Mouse (Mus musculus) neural tube, embryonic 13.5 days (tissue): ENCODE results near the gene Sparcl1. TPM values are rescaled to one million over a fixed set of nuclear protein-coding genes. Genes with fewer than 3 reads are reported as not detected.

Experiments used
- ATAC-seq: fragments of 200-750 bp; cut with Nextera tagmentation; 2 replicates; pipeline ENCODE4 v1.8.0; 2017; ENCODE audit warnings: low read depth, mild to moderate bottlenecking, moderate TSS enrichment, moderate library complexity
- H3K27ac ChIP-seq: fragments of 300-500 bp; sonication (generic); replicated peaks from 2 replicates; pipeline ENCODE4 v1.5.1; 2015; ENCODE audit warnings: moderate library complexity, mild to moderate bottlenecking, inconsistent platforms
- H3K27me3 ChIP-seq: fragments of 300-500 bp; sonication (generic); 2 replicates; pipeline ENCODE4 v1.6.1; 2015; ENCODE audit warnings: mild to moderate bottlenecking, inconsistent platforms
- H3K36me3 ChIP-seq: fragments of 300-500 bp; sonication (generic); 2 replicates; pipeline ENCODE4 v1.6.1; 2015; ENCODE audit warnings: mild to moderate bottlenecking, inconsistent platforms
- H3K4me1 ChIP-seq: fragments of 300-500 bp; sonication (generic); replicated peaks from 2 replicates; pipeline ENCODE4 v1.6.1; 2015; ENCODE audit warnings: inconsistent platforms
- H3K4me2 ChIP-seq: fragments of 300-500 bp; sonication (generic); 2 replicates; pipeline ENCODE4 v1.6.1; 2015; ENCODE audit warnings: inconsistent platforms, mild to moderate bottlenecking, moderate library complexity
- H3K4me3 ChIP-seq: fragments of 300-500 bp; sonication (generic); 2 replicates; pipeline ENCODE4 v1.5.1; 2015; ENCODE audit warnings: mild to moderate bottlenecking, inconsistent platforms
- H3K9ac ChIP-seq: fragments of 300-500 bp; sonication (generic); 2 replicates; pipeline ENCODE4 v1.6.1; 2015; ENCODE audit warnings: moderate library complexity, mild to moderate bottlenecking, inconsistent platforms
- H3K9me3 ChIP-seq: fragments of 300-500 bp; sonication (generic); 2 replicates; pipeline ENCODE4 v1.6.1; 2016; ENCODE audit warnings: inconsistent platforms
- WGBS: fragments of 180-500 bp; shearing (Covaris S2); methylation state at CpG from one replicate; pipeline ENCODE4 v1.1.7; 2015; 5-methylcytosine and 5-hydroxymethylcytosine counted together
- polyA plus RNA-seq: library from polyadenylated mRNA; unstranded; fragments of >200 nt; fragmentation: Nextera tagmentation; extraction: Ambion mirVana; gene quantifications from 2 replicates; pipeline ENCODE4 v1.2.1, GENCODE M21; 2015

Sparcl1 gene
- polyA plus RNA-seq, 1 experiment from 2014 or later, result 200 TPM

DNA sequence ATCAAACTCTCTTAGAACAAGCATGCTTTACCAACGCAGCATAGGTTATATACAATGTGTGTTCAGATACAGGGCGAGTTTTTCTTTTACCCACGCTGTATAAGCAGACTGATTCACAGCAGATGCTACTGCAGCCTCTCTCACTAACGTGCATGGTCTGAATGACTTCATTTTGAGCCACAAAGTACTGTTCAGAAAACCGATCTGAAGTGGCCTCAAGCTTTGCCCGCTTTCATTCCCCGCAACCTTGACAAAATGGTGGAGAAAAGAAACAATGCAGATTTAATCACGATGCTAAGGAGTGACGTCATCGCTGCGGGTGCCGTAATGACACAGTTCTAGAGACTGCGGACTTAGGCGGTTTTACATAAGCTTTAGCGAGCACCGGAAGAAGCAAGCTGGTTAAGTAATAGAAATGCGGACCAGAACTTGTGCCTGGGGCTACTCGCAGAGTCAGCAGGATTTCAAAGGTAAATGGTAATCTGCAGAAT, 4.6 kb downstream of the Sparcl1 start:
- Histone ChIP-seq H3K4me2 (peak overlapping the region; percentile 53), H3K4me1 (peaks cover 73% of the 10 kb centered on the region), H3K9me3 (no peaks in the 10 kb centered on the region), H3K36me3 (no peaks in the 10 kb centered on the region), H3K27ac (peak overlapping the region; percentile 85), H3K9ac (peak overlapping the region; percentile 61), H3K4me3 (peak overlapping the region; percentile 29), H3K27me3 (no peaks in the 10 kb centered on the region)
- peak; percentile 51 for ATAC-seq
- WGBS, result 5% methylated on average over 18 of the region's 18 CpGs

DNA sequence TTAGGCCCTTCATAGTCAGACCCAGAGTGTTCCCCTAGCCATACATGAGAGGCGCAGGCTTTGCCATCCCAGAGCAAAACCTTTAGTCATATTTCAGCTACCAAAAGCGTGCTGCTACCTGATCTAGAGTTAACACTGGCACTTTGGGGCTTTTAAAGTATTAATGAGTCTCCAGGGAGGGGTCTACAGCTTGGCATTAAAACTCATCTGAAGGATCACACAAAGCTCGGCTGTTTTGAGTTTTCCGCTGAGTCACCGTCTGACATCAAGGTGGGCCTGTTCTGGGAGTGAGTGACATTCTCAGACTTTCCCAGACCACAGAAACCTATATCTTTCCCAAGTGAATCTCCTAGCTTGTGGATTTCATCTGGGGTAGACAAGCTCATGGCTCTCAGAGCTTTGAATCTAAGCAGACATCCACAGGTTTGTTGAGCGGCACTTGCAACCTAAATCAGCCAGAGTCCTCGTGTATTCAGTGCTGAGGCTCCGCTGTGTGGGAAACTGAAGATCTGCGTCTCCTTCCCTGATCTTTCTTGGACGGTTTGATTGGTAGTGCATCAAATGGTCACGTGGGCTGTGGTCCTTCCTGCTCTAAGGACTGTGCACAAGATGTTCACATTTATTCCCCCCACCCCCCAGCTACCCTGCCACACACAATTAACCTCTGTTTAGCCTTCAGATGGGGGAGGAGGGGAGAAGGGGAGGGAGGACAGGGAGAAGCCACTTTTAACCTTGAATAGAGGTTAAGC, 5.2 kb downstream of the Sparcl1 start:
- Histone ChIP-seq H3K4me2 (peak overlapping the region; percentile 53), H3K27me3 (no peaks in the 10 kb centered on the region), H3K4me3 (peak overlapping the region; percentile 29), H3K9ac (peak overlapping the region; percentile 61), H3K36me3 (no peaks in the 10 kb centered on the region), H3K9me3 (no peaks in the 10 kb centered on the region), H3K4me1 (peaks cover 70% of the 10 kb centered on the region), H3K27ac (peak overlapping the region; percentile 85)
- ATAC-seq, result peak; percentile 64
- 26% methylated on average over 11 of the region's 11 CpGs for WGBS

DNA sequence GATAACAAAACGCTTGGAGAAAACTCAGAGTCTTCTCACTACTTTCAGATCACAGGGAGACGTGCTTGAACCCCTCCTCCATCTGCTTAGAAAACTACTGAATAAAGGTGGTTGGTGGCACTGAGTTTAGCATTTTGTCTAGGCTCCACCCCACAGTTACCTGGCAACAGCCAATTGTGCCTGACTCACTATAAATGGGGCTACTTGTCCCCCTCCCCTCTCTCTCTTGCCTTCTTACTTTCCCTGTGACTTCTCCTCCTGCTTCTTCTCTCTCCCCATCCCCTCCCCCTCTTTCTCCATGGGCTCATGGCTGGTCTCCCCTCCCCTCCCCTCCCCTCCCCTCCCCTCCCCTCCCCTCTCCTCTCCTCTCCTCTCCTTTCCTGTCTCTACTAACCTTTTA, 9.4 kb downstream of the Sparcl1 start:
- no peak overlapping the region for H3K4me2 ChIP-seq
- no peak for ATAC-seq
- 0 out of 2 replicates have a peak overlapping the region, but pooled peaks have one; percentile 38 for H3K27ac ChIP-seq
- peaks cover 53% of the 10 kb centered on the region for H3K4me1 ChIP-seq
- WGBS, result 24% methylated on average over 2 of the region's 2 CpGs
- H3K9me3 ChIP-seq, result no peaks in the 10 kb centered on the region
- no peaks in the 10 kb centered on the region for H3K36me3 ChIP-seq
- no peak overlapping the region for H3K4me3 ChIP-seq
- no peaks in the 10 kb centered on the region for H3K27me3 ChIP-seq
- H3K9ac ChIP-seq, result no peak overlapping the region

DNA sequence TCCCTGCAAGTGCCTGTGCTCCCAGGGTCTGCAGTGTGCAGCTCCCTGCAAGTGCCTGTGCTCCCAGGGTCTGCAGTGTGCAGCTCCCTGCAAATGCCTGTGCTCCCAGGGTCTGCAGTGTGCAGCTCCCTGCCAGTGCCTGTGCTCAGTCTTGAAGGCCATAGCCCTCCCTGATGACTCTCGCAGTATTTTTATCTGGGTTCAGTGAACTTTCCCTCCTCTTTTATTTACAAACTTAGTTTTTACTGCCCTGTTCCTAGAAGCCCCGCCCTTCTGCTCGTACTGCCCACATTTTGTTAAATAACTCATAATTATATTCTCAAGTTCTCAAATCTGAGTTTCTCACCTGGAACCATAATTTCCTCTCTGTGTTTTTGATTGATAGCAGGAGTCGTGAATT, 10.4 kb downstream of the Sparcl1 start:
- Histone ChIP-seq H3K27me3 (no peaks in the 10 kb centered on the region), H3K36me3 (no peaks in the 10 kb centered on the region), H3K9ac (no peak overlapping the region), H3K4me3 (no peak overlapping the region), H3K9me3 (no peaks in the 10 kb centered on the region), H3K4me1 (peaks cover 47% of the 10 kb centered on the region), H3K27ac (peak overlapping the region; percentile 75), H3K4me2 (no peak overlapping the region)
- WGBS, result 59% methylated on average over 4 of the region's 4 CpGs
- ATAC-seq, result no peak

DNA sequence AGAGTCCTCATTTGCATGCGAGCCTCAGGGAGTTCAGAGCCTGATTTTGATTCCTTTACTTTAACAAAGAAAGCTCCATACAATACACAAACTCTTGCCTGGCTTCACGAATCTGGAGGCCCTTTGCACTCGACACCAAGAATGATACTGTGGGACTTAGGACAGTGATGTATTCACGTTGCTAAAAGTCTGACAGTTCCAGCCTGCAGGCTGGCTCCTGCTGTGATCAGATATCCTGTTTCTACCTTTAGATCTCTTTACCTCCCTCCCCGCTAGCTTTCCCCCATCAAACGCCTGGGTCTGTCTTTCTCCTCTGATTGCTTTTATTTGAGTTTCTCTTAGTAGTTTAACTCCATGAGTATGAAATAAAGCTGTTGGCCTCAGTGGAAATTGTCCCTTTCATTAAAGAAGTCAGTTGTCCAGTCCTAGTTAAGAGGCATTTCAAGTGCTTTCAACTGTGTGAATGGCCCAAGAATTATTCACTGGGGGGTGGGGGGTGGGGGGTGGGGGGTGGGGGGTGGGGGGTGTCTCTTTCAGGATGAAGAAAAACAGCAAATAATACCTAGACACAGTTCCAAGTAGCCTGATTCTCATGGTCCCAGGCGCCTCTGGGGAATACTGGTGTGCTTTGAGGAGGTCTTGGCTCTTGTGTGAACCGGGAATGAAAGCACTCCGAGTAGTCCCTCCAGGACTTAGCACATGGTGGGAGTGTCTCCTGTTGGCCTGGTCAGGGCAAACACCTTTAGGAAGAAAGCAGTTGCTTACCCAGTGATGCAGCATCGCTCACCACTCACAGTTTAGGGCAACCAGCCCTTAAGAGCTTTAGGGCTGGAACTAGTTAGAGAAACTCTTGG, 11.6 kb downstream of the Sparcl1 start:
- peak overlapping the region; percentile 75 for H3K27ac ChIP-seq
- H3K4me3 ChIP-seq, result no peak overlapping the region
- 10% methylated on average over 10 of the region's 10 CpGs for whole genome bisulfite sequencing
- no peak overlapping the region for H3K4me2 ChIP-seq
- H3K27me3 ChIP-seq, result no peaks in the 10 kb centered on the region
- no peaks in the 10 kb centered on the region for H3K9me3 ChIP-seq
- no peaks in the 10 kb centered on the region for H3K36me3 ChIP-seq
- ATAC-seq, result peak; percentile 41; the same call in 1 of the 2 replicates
- peaks cover 36% of the 10 kb centered on the region for H3K4me1 ChIP-seq
- H3K9ac ChIP-seq, result no peak overlapping the region

DNA sequence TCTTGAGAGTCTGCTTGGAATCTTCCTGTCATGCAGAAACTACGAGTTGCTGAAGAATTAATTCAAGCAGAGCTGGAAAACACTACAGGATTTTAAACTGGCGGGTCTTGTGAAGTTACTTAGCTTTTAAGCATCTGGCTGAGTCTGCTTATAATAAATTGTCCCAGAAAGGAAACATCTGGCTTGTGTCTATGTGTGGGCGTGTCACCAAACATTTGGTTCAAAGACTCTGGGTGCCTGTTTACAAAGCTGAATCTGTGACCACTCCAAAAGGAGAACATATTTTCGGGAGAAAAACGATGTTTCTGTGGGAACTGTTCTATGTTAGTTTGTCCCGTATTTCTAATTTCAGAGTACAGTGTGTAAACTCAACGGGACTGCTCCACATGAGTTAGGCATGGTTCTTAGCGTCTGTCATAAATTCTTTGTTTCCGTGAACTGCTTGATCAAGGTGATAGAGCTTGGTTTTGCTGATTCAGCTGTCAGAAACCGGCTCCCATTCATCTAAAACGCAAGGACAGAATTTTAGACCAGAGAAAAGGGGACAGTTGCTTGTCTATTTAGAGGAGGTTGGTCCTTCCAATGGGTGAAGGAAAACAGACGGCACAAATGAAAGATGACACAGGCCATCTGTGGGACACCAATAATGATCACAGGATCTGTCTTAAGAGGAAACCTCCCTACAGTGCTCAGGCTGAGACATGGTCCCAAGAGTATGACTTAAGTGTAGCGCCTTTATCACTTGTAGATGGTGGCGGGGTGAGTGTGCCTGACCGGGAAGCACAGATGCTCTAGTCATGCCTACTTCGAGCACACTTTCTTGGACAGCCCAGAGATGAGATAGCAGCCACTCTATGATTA, 17.2 kb downstream of the Sparcl1 start:
- H3K27me3 ChIP-seq, result no peaks in the 10 kb centered on the region
- H3K4me1 ChIP-seq, result 0 out of 2 replicates have a peak, but pooled peaks cover 8% of the 10 kb centered on the region
- ATAC-seq, result no peak
- H3K9ac ChIP-seq, result no peak overlapping the region
- 0 out of 2 replicates have a peak overlapping the region, but pooled peaks have one; percentile 49 for H3K27ac ChIP-seq
- no peak overlapping the region for H3K4me2 ChIP-seq
- 0 out of 2 replicates have a peak, but pooled peaks cover 11% of the 10 kb centered on the region for H3K36me3 ChIP-seq
- WGBS, result 79% methylated on average over 16 of the region's 16 CpGs
- H3K9me3 ChIP-seq, result no peaks in the 10 kb centered on the region
- H3K4me3 ChIP-seq, result no peak overlapping the region

DNA sequence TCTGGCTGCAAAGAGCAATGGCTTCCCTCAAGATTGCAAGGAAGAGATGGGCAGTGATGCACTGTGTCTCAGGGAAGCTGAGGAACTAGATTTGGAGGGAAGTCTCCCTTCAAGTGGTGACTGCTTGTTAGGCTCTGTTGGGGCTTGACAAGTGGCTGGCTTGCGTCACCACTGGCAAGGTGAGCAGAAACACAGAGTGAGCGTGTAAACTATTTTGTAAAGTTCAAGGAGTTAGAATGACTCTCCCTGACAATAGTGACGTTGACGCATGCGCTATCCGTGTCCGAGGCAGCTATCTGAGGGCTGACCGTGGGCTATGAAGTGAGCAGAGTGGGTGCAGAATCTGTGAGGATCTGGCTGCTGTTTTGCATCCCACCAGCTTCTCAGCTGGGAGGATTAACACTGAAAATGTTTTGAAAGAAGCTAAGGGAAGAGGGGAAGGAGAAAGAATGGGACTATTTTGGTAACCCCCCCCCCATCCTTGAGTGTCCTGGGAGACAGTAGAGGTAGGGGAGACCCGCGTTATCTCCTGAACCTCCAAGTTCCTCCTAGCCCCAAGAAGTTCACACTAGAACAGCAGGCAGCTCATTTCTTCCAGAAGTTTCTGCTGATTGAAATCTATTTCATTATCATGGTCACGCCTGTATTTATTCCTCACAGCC, 18.0 kb downstream of the Sparcl1 start:
- WGBS, result 85% methylated on average over 11 of the region's 11 CpGs
- no peak for ATAC-seq
- no peaks in the 10 kb centered on the region for H3K27me3 ChIP-seq
- H3K36me3 ChIP-seq, result peaks cover 12% of the 10 kb centered on the region; the same call in 1 of the 2 replicates
- H3K27ac ChIP-seq, result peak overlapping the region; percentile 49; the same call in 1 of the 2 replicates
- no peak overlapping the region for H3K4me3 ChIP-seq
- no peaks in the 10 kb centered on the region for H3K9me3 ChIP-seq
- H3K4me2 ChIP-seq, result no peak overlapping the region
- H3K9ac ChIP-seq, result no peak overlapping the region
- H3K4me1 ChIP-seq, result 0 out of 2 replicates have a peak, but pooled peaks cover 3% of the 10 kb centered on the region

DNA sequence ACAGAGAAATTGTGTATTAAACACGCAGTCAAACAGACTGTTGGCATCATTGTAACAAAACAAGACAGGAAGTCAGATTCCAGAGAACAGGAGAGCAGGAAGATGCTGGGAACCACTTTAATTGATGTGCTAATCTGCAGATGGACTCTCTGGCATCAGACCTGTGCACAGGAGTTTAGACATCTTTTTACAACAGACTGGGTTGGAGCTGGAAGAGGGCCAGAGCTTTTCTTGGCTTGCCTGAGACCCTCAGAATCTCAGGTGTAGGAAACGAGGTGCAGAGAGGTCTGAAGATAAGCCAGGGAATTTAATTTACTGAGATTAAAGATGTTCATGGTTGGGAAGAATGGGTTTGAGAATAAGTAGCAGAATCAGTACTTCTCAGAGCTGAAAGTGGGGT, 23.8 kb downstream of the Sparcl1 start:
- 92% methylated on average over 2 of the region's 2 CpGs for WGBS
- no peak overlapping the region for H3K4me3 ChIP-seq
- no peaks in the 10 kb centered on the region for H3K27me3 ChIP-seq
- H3K4me1 ChIP-seq, result no peaks in the 10 kb centered on the region
- no peak overlapping the region for H3K27ac ChIP-seq
- H3K9me3 ChIP-seq, result no peaks in the 10 kb centered on the region
- H3K9ac ChIP-seq, result no peak overlapping the region
- no peak overlapping the region for H3K4me2 ChIP-seq
- H3K36me3 ChIP-seq, result peaks cover 58% of the 10 kb centered on the region
- no peak for ATAC-seq

DNA sequence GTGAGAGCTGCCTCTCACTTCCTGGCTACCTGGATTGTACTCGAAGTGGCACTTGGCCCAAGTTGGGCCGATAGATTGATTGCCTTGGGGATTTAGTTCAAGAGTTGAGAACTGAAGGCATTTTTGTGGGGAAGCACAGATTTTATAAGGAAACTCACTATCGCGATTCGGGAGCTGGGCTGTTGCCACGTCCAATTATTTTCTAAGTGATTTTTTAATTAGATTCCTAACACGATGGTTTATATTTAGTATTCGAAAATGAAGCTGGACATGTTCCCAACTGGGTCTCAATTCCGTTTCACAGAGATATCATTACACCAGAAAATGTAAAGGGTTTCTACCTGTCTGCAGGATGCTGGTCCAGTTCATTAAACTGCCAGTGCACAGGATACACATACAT, 28.2 kb downstream of the Sparcl1 start:
- Histone ChIP-seq H3K4me3 (no peak overlapping the region), H3K9me3 (no peaks in the 10 kb centered on the region), H3K27ac (no peak overlapping the region), H3K36me3 (peaks cover 49% of the 10 kb centered on the region), H3K4me1 (no peaks in the 10 kb centered on the region), H3K9ac (no peak overlapping the region), H3K27me3 (no peaks in the 10 kb centered on the region), H3K4me2 (no peak overlapping the region)
- WGBS, result 93% methylated on average over 9 of the region's 9 CpGs
- ATAC-seq, result no peak

DNA sequence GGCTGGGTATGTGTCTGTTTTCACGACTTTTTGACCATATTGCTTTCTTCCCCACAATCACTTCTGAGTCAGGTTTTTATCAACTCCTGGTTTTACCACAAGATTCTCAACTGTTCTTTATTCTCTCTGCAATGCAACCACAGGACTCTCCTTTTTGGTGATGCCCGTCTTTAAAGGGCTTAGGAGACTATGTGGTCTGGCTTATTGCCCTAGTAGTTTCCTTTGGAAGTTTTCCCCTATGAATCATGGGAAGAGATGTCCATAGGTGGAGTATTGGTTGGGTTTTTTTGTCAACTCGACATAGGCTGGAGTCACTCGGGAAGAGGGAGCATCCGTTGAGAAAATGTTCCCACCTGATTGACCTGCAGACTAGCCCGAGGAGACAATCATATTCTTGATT, 32.8 kb downstream of the Sparcl1 start:
- Histone ChIP-seq H3K9me3 (no peaks in the 10 kb centered on the region), H3K4me1 (peaks cover 8% of the 10 kb centered on the region), H3K27ac (no peak overlapping the region), H3K27me3 (no peaks in the 10 kb centered on the region), H3K4me3 (no peak overlapping the region), H3K4me2 (no peak overlapping the region), H3K9ac (no peak overlapping the region), H3K36me3 (peaks cover 14% of the 10 kb centered on the region)
- 88% methylated on average over 6 of the region's 6 CpGs for WGBS
- no peak for ATAC-seq

DNA sequence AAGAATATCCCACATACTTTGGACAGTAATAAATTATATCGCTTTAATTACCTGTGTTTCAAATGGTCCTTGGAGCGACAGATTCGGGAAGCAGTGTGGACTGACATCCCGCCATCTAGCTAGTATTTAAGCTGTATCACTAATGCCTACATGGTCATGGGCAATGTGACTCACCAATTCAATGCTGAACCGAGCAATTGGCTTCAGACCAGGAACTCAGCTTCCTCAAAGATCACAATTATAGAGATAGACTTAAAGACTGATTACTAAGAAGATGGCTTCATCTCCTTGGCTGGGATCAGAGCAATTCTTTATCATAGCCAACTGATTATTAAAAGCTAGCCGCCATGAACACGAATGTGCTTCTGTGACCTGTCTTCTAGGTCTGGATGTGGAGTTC, 36.0 kb downstream of the Sparcl1 start, which contains the start of gene Gm17660:
Gene Gm17660, minus strand, starts transcription at position 101 of the 400 bp plus-strand sequence.
- no peak for ATAC-seq
- 93% methylated on average over 7 of the region's 7 CpGs for WGBS
- no peaks in the 10 kb centered on the region for H3K27me3 ChIP-seq

More for the DNA sequence above, 36.0 kb downstream of the Sparcl1 start, which contains the start of gene Gm17660:
- Histone ChIP-seq H3K4me2 (no peak within 1 kb of the TSS), H3K27ac (no peak within 1 kb of the TSS), H3K4me1 (peaks cover 28% of the 10 kb centered on the region), H3K4me3 (no peak within 1 kb of the TSS), H3K36me3 (peaks cover 9% of the 10 kb centered on the region; the same call in 1 of the 2 replicates), H3K9me3 (no peaks in the 10 kb centered on the region), H3K9ac (peak within 1 kb of the TSS; percentile 34; the same call in 1 of the 2 replicates)
